Mouse (Mus musculus) activated CD4-positive, CD25-positive, alpha-beta regulatory T cell (primary cell): ENCODE results near the gene Gm17555. TPM values are rescaled to one million over a fixed set of nuclear protein-coding genes. Genes with fewer than 3 reads are reported as not detected.

Source experiments
- polyA plus RNA-seq, 2 experiments: library from polyadenylated mRNA; unstranded; fragments of 100-300 nt; shearing (Covaris generic); gene quantifications; one replicate each; pipeline ENCODE4 v1.2.1; 2017

Gm17555 gene
- polyA plus RNA-seq: not detected

DNA sequence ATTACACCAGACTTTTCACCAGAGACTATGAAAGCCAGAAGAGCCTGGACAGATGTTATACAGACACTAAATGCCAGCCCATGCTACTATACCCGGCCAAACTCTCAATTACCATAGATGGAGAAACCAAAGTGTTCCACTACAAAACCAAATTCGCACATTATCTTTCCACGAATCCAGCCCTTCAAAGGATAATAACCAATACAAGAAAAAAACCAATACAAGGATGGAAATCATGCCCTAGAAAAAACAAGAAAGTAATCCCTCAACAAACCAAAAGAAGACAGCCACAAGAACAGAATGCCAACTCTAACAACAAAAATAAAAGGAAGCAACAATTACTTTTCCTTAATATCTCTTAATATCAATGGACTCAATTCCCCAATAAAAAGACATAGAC, at the start of gene Gm17555:
Gm17555 (plus strand) TSS at position 301 of the 400 bp plus-strand sequence.

Other genes starting within 250 kb of the Gm17555 start
- gene Fgf7, start 180.4 kb upstream of the Gm17555 start, polyA plus RNA-seq: not detected
- gene Fam227b, start 63.1 kb upstream of the Gm17555 start, polyA plus RNA-seq: not detected
- 10 to 100 TPM; 12.5 to 16.8 TPM for gene Dtwd1, start 63.0 kb upstream of the Gm17555 start, polyA plus RNA-seq